Mouse (Mus musculus): ENCODE data around the gene Foxs1.

DNA sequence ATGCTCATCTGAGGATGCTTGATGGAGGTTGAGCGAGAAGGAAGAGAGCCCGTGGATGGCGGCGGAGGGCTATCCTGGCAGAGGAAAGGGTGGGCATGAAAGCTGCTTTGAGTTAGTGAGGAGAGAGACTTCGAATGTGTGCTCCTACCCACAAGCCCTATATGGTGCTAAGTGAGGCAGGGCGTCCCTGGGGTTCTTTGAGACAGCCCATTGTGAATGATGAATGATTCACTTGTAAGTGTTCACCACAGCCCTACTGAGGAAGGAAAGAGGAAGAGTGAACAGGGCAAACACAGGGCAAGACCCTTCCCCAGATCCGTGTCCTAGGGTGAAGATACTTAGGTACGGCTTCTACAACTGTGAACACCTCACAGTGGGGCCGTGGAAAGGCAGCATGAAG lies 6.1 kb downstream of the Foxs1 start:
- TF ChIP-seq CTCF (conservative IDR thresholded peaks at IDR 0.05; ENCODE audit: insufficient read depth, insufficient read length, low read depth, low read length) = no peak
- TF ChIP-seq POLR2A (IDR thresholded peaks at IDR 0.05; ENCODE audit: low read depth, low read length) = no peak

All from kidney, adult 2 months (tissue).